Mouse (Mus musculus): ENCODE results near the gene Ncam1. TPM values are rescaled to one million over a fixed set of nuclear protein-coding genes. Genes with fewer than 3 reads are reported as not detected.
A peak's percentile ranks its signal among the peaks of the same experiment; 100 is the strongest.

Ncam1 gene
- total RNA-seq, 2 experiments from 2014 or later: 15.0 to 15.2 TPM

- intact Hi-C loops (cut with DNase I): no loop called here
- DNase-seq: no peak
These were observed 115.0 kb downstream of the Ncam1 start for GRCm38 (mm10) chr9:49683566-49684273.

GRCm38 (mm10) chr9:49681848-49682469 lies 116.8 kb downstream of the Ncam1 start:
- intact Hi-C loops (cut with DNase I): no loop called here
- no peak for DNase-seq

GRCm38 (mm10) chr9:49679270-49679669 lies 119.5 kb downstream of the Ncam1 start:
- no peak for DNase-seq
- intact Hi-C loops (cut with DNase I): no loop called here

- no peak for DNase-seq
- intact Hi-C loops (cut with DNase I): no loop called here
These were observed 122.8 kb downstream of the Ncam1 start for GRCm38 (mm10) chr9:49675696-49676465.

GRCm38 (mm10) chr9:49672646-49673199 lies 126.0 kb downstream of the Ncam1 start:
- intact Hi-C loops (cut with DNase I): no loop called here
- DNase-seq: no peak

GRCm38 (mm10) chr9:49667066-49667465 lies 131.7 kb downstream of the Ncam1 start:
- intact Hi-C loops (cut with DNase I): no loop called here
- DNase-seq: no peak

GRCm38 (mm10) chr9:49665361-49665760 lies 133.4 kb downstream of the Ncam1 start:
- intact Hi-C loops (cut with DNase I): no loop called here
- no peak for DNase-seq

GRCm38 (mm10) chr9:49663927-49664320 lies 134.8 kb downstream of the Ncam1 start:
- intact Hi-C loops (cut with DNase I): no loop called here
- no peak for DNase-seq

GRCm38 (mm10) chr9:49662958-49663926 lies 135.5 kb downstream of the Ncam1 start:
- peak; percentile 4 to 14 for DNase-seq
- intact Hi-C loops (cut with DNase I): no loop called here

- intact Hi-C loops (cut with DNase I): no loop called here
- DNase-seq: no peak
These were observed 137.2 kb downstream of the Ncam1 start for GRCm38 (mm10) chr9:49661480-49661879.

GRCm38 (mm10) chr9:49658381-49658856 lies 140.3 kb downstream of the Ncam1 start:
- no peak for DNase-seq
- intact Hi-C loops (cut with DNase I): no loop called here

GRCm38 (mm10) chr9:49654470-49654869 lies 144.3 kb downstream of the Ncam1 start:
- no peak for DNase-seq
- intact Hi-C loops (cut with DNase I): no loop called here

- DNase-seq: no peak
- intact Hi-C loops (cut with DNase I): no loop called here
These were observed 145.1 kb downstream of the Ncam1 start for GRCm38 (mm10) chr9:49653478-49654245.

GRCm38 (mm10) chr9:49644296-49644695 lies 154.4 kb downstream of the Ncam1 start:
- DNase-seq: no peak
- intact Hi-C loops (cut with DNase I): no loop called here

GRCm38 (mm10) chr9:49640764-49641163 lies 158.0 kb downstream of the Ncam1 start:
- intact Hi-C loops (cut with DNase I): no loop called here

GRCm38 (mm10) chr9:49640142-49640541 lies 158.6 kb downstream of the Ncam1 start:
- DNase-seq: no peak
- intact Hi-C loops (cut with DNase I): no loop called here

More at GRCm38 (mm10) chr9:49640764-49641163, 158.0 kb downstream of the Ncam1 start:
- no peak for DNase-seq

- DNase-seq: no peak
- intact Hi-C loops (cut with DNase I): no loop called here
These were observed 160.8 kb downstream of the Ncam1 start for GRCm38 (mm10) chr9:49637955-49638354.

- no peak for DNase-seq
- intact Hi-C loops (cut with DNase I): no loop called here
These were observed 162.9 kb downstream of the Ncam1 start for GRCm38 (mm10) chr9:49635668-49636326.

- intact Hi-C loops (cut with DNase I): no loop called here
These were observed 166.1 kb downstream of the Ncam1 start for GRCm38 (mm10) chr9:49632591-49632990.

More at GRCm38 (mm10) chr9:49632591-49632990, 166.1 kb downstream of the Ncam1 start:
- no peak for DNase-seq
